ENCODE assay signal across 18 mouse cellular contexts in genomic region chr3:65603392-65604055, GRCm38 (mm10).
DNase-seq lines count a peak whose midpoint lies in the region; ATAC-seq and TF ChIP-seq lines count a peak whose summit lies in the region.
"Had no signal": no experiment of that assay in that cellular context is flagged by ENCODE, and none has a peak within 500 bp of the region (broad histone marks: within the 10 kb centered on the region; RNA-seq: fewer than 3 reads in every experiment).

No protein-coding gene starts in this region.

- no peaks in the 10 kb centered on the region for H3K27me3 ChIP-seq in heart, embryonic 11.5 days (ENCODE audit: control insufficient read depth, insufficient read depth, low read length)
- no peaks in the 10 kb centered on the region for H3K27me3 ChIP-seq in thymus, adult 2 months (ENCODE audit: control insufficient read depth, insufficient read depth, low read length)
- H3K27me3 ChIP-seq: embryonic facial prominence, embryonic 13.5 days; forebrain, embryonic 13.5 days; liver, embryonic 12.5 days had no signal

- 31% methylated on average over 4 of the region's 4 CpGs for WGBS in heart, embryonic 11.5 days (ENCODE audit: insufficient replicate concordance)
- 75% methylated on average over 4 of the region's 4 CpGs for WGBS in thymus, adult 2 months

- peaks cover 3% of the 10 kb centered on the region; the same call in 1 of the 2 replicates for H3K4me1 ChIP-seq in heart, embryonic 11.5 days (ENCODE audit: control insufficient read depth, insufficient read depth, low read length)
- H3K4me1 ChIP-seq in thymus, adult 2 months (replicated peaks; ENCODE audit: control insufficient read depth, insufficient read depth, low read length), result no peaks in the 10 kb centered on the region

- H3K9me3 ChIP-seq in heart, embryonic 11.5 days (replicated peaks; ENCODE audit: control insufficient read depth, low read length), result no peaks in the 10 kb centered on the region
- H3K9me3 ChIP-seq: embryonic facial prominence, embryonic 13.5 days; forebrain, embryonic 13.5 days; liver, embryonic 12.5 days had no signal

- TF ChIP-seq CTCF in thymus, adult 2 months (IDR thresholded peaks at IDR 0.05; ENCODE audit: borderline replicate concordance, control insufficient read depth, extremely low read depth, insufficient read depth, low read length, poor library complexity), result no peak

- ATAC-seq in heart, embryonic 11.5 days (replicated peaks; ENCODE audit: insufficient number of reproducible peaks, low FRiP score, low TSS enrichment), result no peak
- no peak for ATAC-seq in CD4-positive, CD25-positive, alpha-beta regulatory T cell, adult 4 months
- ATAC-seq: forebrain, embryonic 13.5 days; hindbrain, postnatal 0 days; liver, embryonic 12.5 days had no signal

- TF ChIP-seq POLR2A in thymus, adult 2 months (IDR thresholded peaks at IDR 0.05; ENCODE audit: control insufficient read depth, extremely low read depth, insufficient read depth, low read length, poor library complexity), result no peak

- no peak overlapping the region for H3K27ac ChIP-seq in heart, embryonic 11.5 days (ENCODE audit: low read depth, low read length)
- H3K27ac ChIP-seq in thymus, adult 2 months (ENCODE audit: control insufficient read depth, insufficient read depth, low read length), result no peak overlapping the region
- H3K27ac ChIP-seq: embryonic facial prominence, embryonic 13.5 days; forebrain, embryonic 13.5 days; hindbrain, postnatal 0 days; kidney, postnatal 0 days; liver, embryonic 12.5 days had no signal

- no peak overlapping the region for H3K9ac ChIP-seq in heart, embryonic 11.5 days (ENCODE audit: low read depth, low read length)
- H3K9ac ChIP-seq: embryonic facial prominence, embryonic 13.5 days; forebrain, embryonic 13.5 days; liver, embryonic 12.5 days had no signal

- intact Hi-C loops in left cerebral cortex, postnatal 14 days (cut with DNase I), result loop anchor here (5.0 kb wide), 1 partner anchor 76 kb away; the partner anchor contains the start of gene Tiparp

- H3K36me3 ChIP-seq in heart, embryonic 11.5 days (ENCODE audit: control insufficient read depth, insufficient read depth, low read length), result no peaks in the 10 kb centered on the region
- no peaks in the 10 kb centered on the region for H3K36me3 ChIP-seq in thymus, adult 2 months (ENCODE audit: control insufficient read depth, insufficient read depth, low read length)
- H3K36me3 ChIP-seq: embryonic facial prominence, embryonic 13.5 days; liver, embryonic 12.5 days had no signal

- DNase-seq in heart, adult 18-20 months, result no peak
- DNase-seq in left cerebral cortex, postnatal 14 days (ENCODE audit: low spot score in 2 of 2), result peak; percentile 39 to 56
- no peak for DNase-seq in left cerebral cortex, adult 8-10 months (ENCODE audit: low spot score in 2 of 2)
- peak; percentile 40 for DNase-seq in 416B (ENCODE audit: low read depth)
- peak; percentile 65 for DNase-seq in brain, adult 2 months (ENCODE audit: low read depth, low spot score)
- DNase-seq in thymus, adult 2 months, result no peak
- DNase-seq: adrenal gland, adult 2 months; cerebellum, adult 11-12 months; heart, postnatal 4 days; left cerebral cortex, postnatal 4 days; thymus, postnatal 14 days had no signal

- peak overlapping the region; percentile 40 for H3K4me2 ChIP-seq in heart, embryonic 11.5 days
- H3K4me2 ChIP-seq: embryonic facial prominence, embryonic 13.5 days; forebrain, embryonic 13.5 days; liver, embryonic 12.5 days had no signal

- no peak overlapping the region for H3K4me3 ChIP-seq in heart, embryonic 11.5 days (ENCODE audit: low read depth, low read length)
- H3K4me3 ChIP-seq in thymus, adult 2 months (ENCODE audit: control insufficient read depth, insufficient read depth, low read length), result no peak overlapping the region
- H3K4me3 ChIP-seq: embryonic facial prominence, embryonic 13.5 days; forebrain, embryonic 13.5 days; liver, embryonic 12.5 days had no signal

Comparison
In these comparisons a context has a peak if more than half of its experiments do, and no peak if none do; other contexts are left out.
1. DNase-seq: peak in left cerebral cortex, postnatal 14 days (2 of 2), 416B (single experiment) and brain, adult 2 months (single experiment); none in heart, adult 18-20 months (0 of 2), left cerebral cortex, adult 8-10 months (0 of 2) and thymus, adult 2 months (single experiment).